Comparison of ENCODE assay signal across 8 mouse cellular contexts in the genomic region with DNA sequence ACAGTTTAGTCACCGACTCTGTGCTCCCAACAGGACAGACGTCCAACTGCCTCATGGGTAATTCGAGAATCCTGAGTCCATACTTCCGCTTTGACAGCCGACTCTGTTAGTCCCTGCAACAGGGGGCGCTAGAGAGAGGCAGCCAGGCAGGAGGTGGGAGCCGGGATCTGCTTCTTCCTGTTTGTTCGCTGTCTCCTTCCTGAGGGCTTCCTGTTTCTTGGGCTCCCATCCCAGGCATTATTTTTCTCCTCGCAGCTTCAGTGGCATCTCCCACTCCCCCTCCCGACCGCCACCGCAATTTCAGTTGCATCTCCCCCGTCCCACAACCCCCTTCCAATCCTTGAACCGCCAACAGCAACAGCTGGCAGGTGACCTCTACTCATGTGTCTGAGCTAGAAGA.
DNase-seq lines count a peak whose midpoint lies in the region; ATAC-seq and TF ChIP-seq lines count a peak whose summit lies in the region.
"Had no signal": no experiment of that assay in that cellular context is flagged by ENCODE, and none has a peak within 500 bp of the region (broad histone marks: within the 10 kb centered on the region; RNA-seq: fewer than 3 reads in every experiment).

No protein-coding gene starts in this region.

- no peaks in the 10 kb centered on the region for H3K79me2 ChIP-seq in MEL (ENCODE audit: control insufficient read depth, insufficient read depth, low read length, poor library complexity)

- no peak for TF ChIP-seq POLR2A in MEL (IDR thresholded peaks at IDR 0.05; ENCODE audit: control insufficient read depth in 1 of 2, insufficient read depth in 1 of 2, low read depth in 1 of 2, low read length in 2 of 2, poor library complexity in 1 of 2)

- TF ChIP-seq EP300 in MEL (IDR thresholded peaks at IDR 0.05; ENCODE audit: low read depth in 1 of 2, low read length in 2 of 2): no peak

- WGBS in kidney, embryonic 15.5 days: 21% methylated on average over 14 of the region's 14 CpGs

- intact Hi-C loops in gastrocnemius, postnatal 36 days (cut with DNase I): loop anchor here (5.0 kb wide), 2 partner anchors 107 to 273 kb away; partner anchors contain the start of gene Fam43a

- H3K4me3 ChIP-seq in MEL (ENCODE audit: control insufficient read depth in 1 of 2, insufficient read depth in 1 of 2, low read depth in 2 of 2, low read length in 2 of 2): no peak overlapping the region
- H3K4me3 ChIP-seq in kidney, embryonic 15.5 days (replicated peaks): no peak overlapping the region
- H3K4me3 ChIP-seq: embryonic facial prominence, embryonic 15.5 days had no signal

- H3K9me3 ChIP-seq in MEL (replicated peaks; ENCODE audit: insufficient read depth, low read length): no peaks in the 10 kb centered on the region
- peaks cover 5% of the 10 kb centered on the region; the same call in 1 of the 2 replicates for H3K9me3 ChIP-seq in kidney, embryonic 15.5 days (replicated peaks)
- H3K9me3 ChIP-seq: embryonic facial prominence, embryonic 15.5 days had no signal

- 0 out of 4 replicates have a peak, but pooled peaks cover 0 to 2% of the 10 kb centered on the region in 2 experiments for H3K27me3 ChIP-seq in MEL (ENCODE audit: control insufficient read depth in 1 of 2, insufficient read depth in 2 of 2, low read length in 2 of 2)
- H3K27me3 ChIP-seq in kidney, embryonic 15.5 days: no peaks in the 10 kb centered on the region
- H3K27me3 ChIP-seq: embryonic facial prominence, embryonic 15.5 days had no signal

- peak; percentile 17 for DNase-seq in MEL (ENCODE audit: low read depth, low spot score)
- DNase-seq in adrenal gland, adult 8-10 months: peak; percentile 42
- DNase-seq in gastrocnemius, postnatal 36 days: peak; percentile 39 to 46
- DNase-seq in lung, postnatal 25 days (ENCODE audit: low spot score): peak; percentile 78
- DNase-seq in retina, embryonic 14.5 days (ENCODE audit: low spot score): no peak
- DNase-seq in frontal cortex, postnatal 25 days (ENCODE audit: low spot score in 2 of 2): no peak

- TF ChIP-seq RAD21 in MEL (IDR thresholded peaks at IDR 0.05; ENCODE audit: low read depth, low read length): no peak

- peaks cover 0 to 13% of the 10 kb centered on the region in 2 experiments; a peak in 2 of 4 replicates for H3K4me1 ChIP-seq in MEL (ENCODE audit: control insufficient read depth in 1 of 2, insufficient read depth in 2 of 2, low read length in 2 of 2)
- H3K4me1 ChIP-seq in kidney, embryonic 15.5 days: peaks cover 41% of the 10 kb centered on the region

- peaks cover 0 to 9% of the 10 kb centered on the region in 2 experiments; a peak in 2 of 4 replicates for H3K36me3 ChIP-seq in MEL (ENCODE audit: control insufficient read depth in 1 of 2, insufficient read depth in 2 of 2, low read length in 2 of 2)
- no peaks in the 10 kb centered on the region for H3K36me3 ChIP-seq in kidney, embryonic 15.5 days
- H3K36me3 ChIP-seq: embryonic facial prominence, embryonic 15.5 days had no signal

- no peak overlapping the region for H3K9ac ChIP-seq in MEL (ENCODE audit: control insufficient read depth, low read depth, low read length, poor library complexity, severe bottlenecking)
- no peak overlapping the region for H3K9ac ChIP-seq in kidney, embryonic 15.5 days
- H3K9ac ChIP-seq: embryonic facial prominence, embryonic 15.5 days had no signal

- H3K4me2 ChIP-seq in kidney, embryonic 15.5 days: peak overlapping the region; percentile 33
- H3K4me2 ChIP-seq: embryonic facial prominence, embryonic 15.5 days had no signal

- ATAC-seq in kidney, embryonic 15.5 days (replicated peaks; ENCODE audit: low FRiP score): peak; percentile 34; the same call in 1 of the 2 replicates

- H3K27ac ChIP-seq in MEL (ENCODE audit: control insufficient read depth, low read depth, low read length): no peak overlapping the region
- peak overlapping the region; percentile 67 for H3K27ac ChIP-seq in kidney, embryonic 15.5 days
- H3K27ac ChIP-seq: embryonic facial prominence, embryonic 15.5 days had no signal

- TF ChIP-seq CTCF in MEL (IDR thresholded peaks at IDR 0.05 in 2 of 3, conservative IDR thresholded peaks at IDR 0.05 in 1 of 3; ENCODE audit: control insufficient read depth in 1 of 3, insufficient read depth in 1 of 3, low read depth in 2 of 3, low read length in 3 of 3, poor library complexity in 1 of 3, severe bottlenecking in 1 of 3): peak; percentile 36 to 56 (median 36); a peak in 5 of 6 replicates

TF ChIP-seq in MEL, 35 proteins besides CTCF, POLR2A, EP300 and RAD21:
- TF ChIP-seq TBP (IDR thresholded peaks at IDR 0.05; ENCODE audit: low read depth, low read length): no peak
- no peak for TF ChIP-seq SMC3 (IDR thresholded peaks at IDR 0.05; ENCODE audit: low read depth, low read length)
- no peak for TF ChIP-seq HCFC1 (IDR thresholded peaks at IDR 0.05; ENCODE audit: low read depth, low read length)
TF ChIP-seq in MEL: peak in this region for 0.

Comparison
In these comparisons a context has a peak if more than half of its experiments do, and no peak if none do; other contexts are left out.
1. DNase-seq: peak in MEL (single experiment), adrenal gland, adult 8-10 months (single experiment), gastrocnemius, postnatal 36 days (2 of 2) and lung, postnatal 25 days (single experiment); none in retina, embryonic 14.5 days (single experiment) and frontal cortex, postnatal 25 days (0 of 2).